Mouse (Mus musculus) neural tube, embryonic 11.5 days (tissue): ENCODE measurements at regions not wholly inside any gene's neighbourhood (a gene's known extent, or its start where the extent isn't known, plus 50 kb on each side); places are given as distances from the start of the nearest gene placed in this dataset.
A peak's percentile ranks its signal among the peaks of the same experiment; 100 is the strongest.

Experiments used
- ATAC-seq: fragments of 200-750 bp; cut with Nextera tagmentation; 2 replicates; pipeline ENCODE4 v1.8.0; 2017; ENCODE audit warnings: moderate number of reproducible peaks, mild to moderate bottlenecking, moderate TSS enrichment, moderate library complexity; ENCODE audit not compliant: insufficient read depth, low FRiP score, low TSS enrichment
- DNase-seq: peaks from one replicate; pipeline ENCODE4 v3.0.0-alpha.2; 2015; ENCODE audit warnings: low spot score
- H3K27ac ChIP-seq: fragments of 300-500 bp; sonication (generic); 2 replicates; pipeline ENCODE4 v1.5.1; 2014; ENCODE audit warnings: low read depth, mild to moderate bottlenecking, low read length
- H3K27me3 ChIP-seq: fragments of 300-500 bp; sonication (generic); 2 replicates; pipeline ENCODE4 v1.6.1; 2014; ENCODE audit warnings: mild to moderate bottlenecking, low read length, mixed read lengths; ENCODE audit not compliant: control insufficient read depth, insufficient read depth
- H3K36me3 ChIP-seq: fragments of 300-500 bp; sonication (generic); 2 replicates; pipeline ENCODE4 v1.6.1; 2014; ENCODE audit warnings: mild to moderate bottlenecking, low read length, moderate library complexity, mixed read lengths; ENCODE audit not compliant: control insufficient read depth, insufficient read depth
- H3K4me1 ChIP-seq: fragments of 300-500 bp; sonication (generic); 2 replicates; pipeline ENCODE4 v1.6.1; 2014; ENCODE audit warnings: low read length, mixed read lengths; ENCODE audit not compliant: control insufficient read depth, insufficient read depth
- H3K4me2 ChIP-seq: fragments of 300-500 bp; sonication (generic); 2 replicates; pipeline ENCODE4 v1.6.1; 2014; ENCODE audit warnings: low read depth, mild to moderate bottlenecking, moderate library complexity
- H3K4me3 ChIP-seq: fragments of 300-500 bp; sonication (generic); 2 replicates; pipeline ENCODE4 v1.5.1; 2014; ENCODE audit warnings: low read depth, low read length
- H3K9ac ChIP-seq: fragments of 300-500 bp; sonication (generic); 2 replicates; pipeline ENCODE4 v1.6.1; 2014; ENCODE audit warnings: mild to moderate bottlenecking, low read length
- H3K9me3 ChIP-seq: fragments of 300-500 bp; sonication (generic); 2 replicates; pipeline ENCODE4 v1.6.1; 2016; ENCODE audit warnings: low read length; ENCODE audit not compliant: control insufficient read depth
- WGBS: fragments of 180-500 bp; shearing (Covaris S2); extraction: QIAGEN DNeasy Blood & Tissue Kit; methylation state at CpG from one replicate; pipeline ENCODE4 v1.1.7; 2014; 5-methylcytosine and 5-hydroxymethylcytosine counted together

- Histone ChIP-seq H3K4me2 (no peak overlapping the region), H3K27me3 (no peaks in the 10 kb centered on the region), H3K36me3 (no peaks in the 10 kb centered on the region), H3K9me3 (no peaks in the 10 kb centered on the region), H3K27ac (no peak overlapping the region), H3K4me1 (peaks cover 2% of the 10 kb centered on the region; the same call in 1 of the 2 replicates), H3K4me3 (no peak overlapping the region), H3K9ac (no peak overlapping the region)
- no peak for DNase-seq
- ATAC-seq, result no peak
- WGBS, result 67% methylated on average over 4 of the region's 4 CpGs
Measured at GRCm38 (mm10) chr2:34088832-34089231, 201.1 kb upstream of the Mvb12b start.

- H3K4me2 ChIP-seq, result no peak overlapping the region
- no peak overlapping the region for H3K4me3 ChIP-seq
- 85% methylated on average over 3 of the region's 3 CpGs for WGBS
- H3K36me3 ChIP-seq, result no peaks in the 10 kb centered on the region
- no peak overlapping the region for H3K27ac ChIP-seq
- ATAC-seq, result no peak
- H3K27me3 ChIP-seq, result no peaks in the 10 kb centered on the region
- H3K9ac ChIP-seq, result no peak overlapping the region
- no peaks in the 10 kb centered on the region for H3K9me3 ChIP-seq
- peaks cover 2% of the 10 kb centered on the region; the same call in 1 of the 2 replicates for H3K4me1 ChIP-seq
- no peak for DNase-seq
Measured at GRCm38 (mm10) chr2:34086130-34086529, 198.4 kb upstream of the Mvb12b start.

- H3K9me3 ChIP-seq, result no peaks in the 10 kb centered on the region
- no peak overlapping the region for H3K4me3 ChIP-seq
- H3K27ac ChIP-seq, result no peak overlapping the region
- WGBS, result 70% methylated on average over 1 of the region's 1 CpGs
- no peak overlapping the region for H3K4me2 ChIP-seq
- H3K9ac ChIP-seq, result no peak overlapping the region
- DNase-seq, result peak; percentile 64
- no peaks in the 10 kb centered on the region for H3K36me3 ChIP-seq
- peaks cover 6% of the 10 kb centered on the region for H3K4me1 ChIP-seq
- no peaks in the 10 kb centered on the region for H3K27me3 ChIP-seq
- peak; percentile 65; the same call in 1 of the 2 replicates for ATAC-seq
Measured at GRCm38 (mm10) chr2:34084513-34084912, 196.8 kb upstream of the Mvb12b start.

- Histone ChIP-seq H3K4me2 (no peak overlapping the region), H3K4me1 (peaks cover 15% of the 10 kb centered on the region), H3K27ac (no peak overlapping the region), H3K9ac (no peak overlapping the region), H3K36me3 (no peaks in the 10 kb centered on the region), H3K4me3 (no peak overlapping the region), H3K9me3 (no peaks in the 10 kb centered on the region), H3K27me3 (no peaks in the 10 kb centered on the region)
- DNase-seq, result no peak
- no peak for ATAC-seq
- 87% methylated on average over 7 of the region's 7 CpGs for WGBS
Measured at GRCm38 (mm10) chr2:34082486-34082885, 194.7 kb upstream of the Mvb12b start.

- H3K4me2 ChIP-seq, result no peak overlapping the region
- peaks cover 14% of the 10 kb centered on the region for H3K4me1 ChIP-seq
- DNase-seq (no peak), ATAC-seq (no peak)
- no peaks in the 10 kb centered on the region for H3K36me3 ChIP-seq
- no peak overlapping the region for H3K4me3 ChIP-seq
- H3K27me3 ChIP-seq, result no peaks in the 10 kb centered on the region
- H3K9me3 ChIP-seq, result no peaks in the 10 kb centered on the region
- H3K9ac ChIP-seq, result no peak overlapping the region
- 0 out of 2 replicates have a peak overlapping the region, but pooled peaks have one; percentile 41 for H3K27ac ChIP-seq
- 19% methylated on average over 3 of the region's 3 CpGs for WGBS
Measured at GRCm38 (mm10) chr2:34080176-34080575, 192.4 kb upstream of the Mvb12b start.

GRCm38 (mm10) chr2:34079282-34079681, 191.5 kb upstream of the Mvb12b start:
- H3K27ac ChIP-seq, result peak overlapping the region; percentile 41; the same call in 1 of the 2 replicates
- no peaks in the 10 kb centered on the region for H3K27me3 ChIP-seq
- no peak overlapping the region for H3K4me2 ChIP-seq
- no peak for DNase-seq
- no peak for ATAC-seq
- no peaks in the 10 kb centered on the region for H3K36me3 ChIP-seq
- no peak overlapping the region for H3K9ac ChIP-seq
- H3K9me3 ChIP-seq, result no peaks in the 10 kb centered on the region
- H3K4me1 ChIP-seq, result peaks cover 13% of the 10 kb centered on the region
- 65% methylated on average over 12 of the region's 12 CpGs for WGBS
- no peak overlapping the region for H3K4me3 ChIP-seq

- Histone ChIP-seq H3K9me3 (no peaks in the 10 kb centered on the region), H3K27me3 (no peaks in the 10 kb centered on the region), H3K4me2 (no peak overlapping the region)
Measured at GRCm38 (mm10) chr2:34078875-34079262, 191.1 kb upstream of the Mvb12b start.

GRCm38 (mm10) chr2:34078248-34078874, 190.6 kb upstream of the Mvb12b start:
- Histone ChIP-seq H3K36me3 (no peaks in the 10 kb centered on the region), H3K4me2 (no peak overlapping the region), H3K9me3 (no peaks in the 10 kb centered on the region), H3K27me3 (no peaks in the 10 kb centered on the region), H3K9ac (no peak overlapping the region), H3K4me3 (no peak overlapping the region), H3K27ac (no peak overlapping the region; the same call in 1 of the 2 replicates), H3K4me1 (peaks cover 13% of the 10 kb centered on the region)
- DNase-seq (peak; percentile 65), ATAC-seq (peak; percentile 85)
- WGBS, result 50% methylated on average over 3 of the region's 3 CpGs

More at GRCm38 (mm10) chr2:34078875-34079262, 191.1 kb upstream of the Mvb12b start:
- Histone ChIP-seq H3K27ac (peak overlapping the region; percentile 41; the same call in 1 of the 2 replicates), H3K36me3 (no peaks in the 10 kb centered on the region), H3K4me3 (no peak overlapping the region), H3K4me1 (peaks cover 13% of the 10 kb centered on the region), H3K9ac (no peak overlapping the region)
- 63% methylated on average over 4 of the region's 4 CpGs for whole genome bisulfite sequencing
- ATAC-seq (no peak; the same call in 1 of the 2 replicates), DNase-seq (no peak)

GRCm38 (mm10) chr2:34076346-34076745, 188.6 kb upstream of the Mvb12b start:
- Histone ChIP-seq H3K4me3 (no peak overlapping the region), H3K9me3 (no peaks in the 10 kb centered on the region), H3K4me2 (no peak overlapping the region), H3K36me3 (no peaks in the 10 kb centered on the region), H3K9ac (no peak overlapping the region), H3K27ac (no peak overlapping the region), H3K27me3 (no peaks in the 10 kb centered on the region), H3K4me1 (peaks cover 13% of the 10 kb centered on the region)
- 75% methylated on average over 4 of the region's 4 CpGs for WGBS
- DNase-seq, result no peak
- ATAC-seq, result no peak
